Mouse (Mus musculus) thymus, postnatal 4 days (tissue): Measurements from ENCODE around the gene Olfr1356.
"Not testable (repeated sequence)": the region's sequence is repeated elsewhere in the genome, so short reads cannot be mapped to it uniquely, and the experiment has no call there.

Experiments
- DNase-seq: peaks from one replicate; pipeline ENCODE4 v3.0.0; 2021

The Olfr1356 gene

GRCm38 (mm10) chr10:78852066-78852465 is at the start of gene Olfr1356:
Gene Olfr1356 (minus strand): TSS chr10:78852166.
- no peak for DNase-seq

GRCm38 (mm10) chr10:78875240-78875639 is 23.3 kb upstream of the Olfr1356 start, which contains the start of gene Olfr1355:
Gene Olfr1355 (plus strand): TSS chr10:78875540.
- DNase-seq = no peak

GRCm38 (mm10) chr10:78840456-78840855 is 11.5 kb downstream of the Olfr1356 start:
- not testable (repeated sequence) for DNase-seq

GRCm38 (mm10) chr10:78812358-78813060 is 39.5 kb downstream of the Olfr1356 start:
- DNase-seq = no peak

GRCm38 (mm10) chr10:78801449-78801848 is 50.5 kb downstream of the Olfr1356 start:
- no peak for DNase-seq
